Mouse (Mus musculus): ENCODE data around the gene Snap91.

DNA sequence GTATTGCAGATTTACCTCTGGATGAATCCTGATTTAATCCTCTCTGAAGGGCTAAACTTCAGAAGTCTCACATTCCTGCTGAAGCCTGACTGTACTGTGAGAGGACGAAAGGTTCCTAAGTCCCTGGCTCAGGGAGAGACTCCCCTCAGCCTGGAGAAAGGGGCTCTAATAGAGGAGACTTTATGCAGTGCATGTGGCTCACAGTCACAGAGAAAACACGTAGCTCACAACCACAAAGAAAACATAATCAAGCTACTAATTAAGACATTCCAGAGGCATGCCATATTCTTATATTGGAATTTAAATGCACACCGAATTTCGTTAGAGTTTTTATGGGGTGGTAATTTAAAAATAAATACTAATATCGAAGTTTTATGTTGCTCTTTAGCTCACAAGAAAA lies 61.1 kb downstream of the Snap91 start:
- TF ChIP-seq CTCF (IDR thresholded peaks at IDR 0.05; ENCODE audit: low read depth) (no peak), EP300 (IDR thresholded peaks at IDR 0.05; ENCODE audit: low read depth) (no peak)

All from liver, postnatal 0 days (tissue).